Mouse (Mus musculus) cerebral cortex, adult 2 months (tissue): ENCODE results near the gene Pdcd2.

Source experiments
- WGBS: fragments of 180-500 bp; shearing (Covaris S2); methylation state at CpG from one replicate; pipeline ENCODE4 v1.1.7; 2018; 5-methylcytosine and 5-hydroxymethylcytosine counted together

Gene Pdcd2

GRCm38 (mm10) chr17:15499656-15500394 is 27.3 kb downstream of the Pdcd2 start, which contains the start of the genes Psmb1 and Tbp:
Gene Psmb1 (minus strand): TSS chr17:15499751.
Gene Tbp (plus strand): TSS chr17:15499888.
- WGBS: under 1% methylated on average over 63 of the region's 63 CpGs

- 27% methylated on average over 7 of the region's 7 CpGs for WGBS
Observed at GRCm38 (mm10) chr17:15498753-15499113, 28.4 kb downstream of the Pdcd2 start.

- under 1% methylated on average over 50 of the region's 50 CpGs for WGBS
Observed at GRCm38 (mm10) chr17:15497882-15498752, 29.0 kb downstream of the Pdcd2 start.

GRCm38 (mm10) chr17:15490542-15490941 is 36.6 kb downstream of the Pdcd2 start:
- 78% methylated on average over 7 of the region's 7 CpGs for WGBS

GRCm38 (mm10) chr17:15472671-15473070 is 54.4 kb downstream of the Pdcd2 start:
- 82% methylated on average over 4 of the region's 4 CpGs for WGBS
